Mouse (Mus musculus) liver, adult 2 months (tissue): ENCODE results near the gene Dbh. TPM values are rescaled to one million over a fixed set of nuclear protein-coding genes. Genes with fewer than 3 reads are reported as not detected.

ENCODE experiments used
- DNase-seq: peaks from one replicate; pipeline ENCODE4 v3.0.0-alpha.2; 2011; ENCODE audit warnings: low read depth, low spot score; ENCODE audit errors: extremely low read depth
- H3K27ac ChIP-seq: fragments of 200-500 bp; replicated peaks from 2 replicates; pipeline ENCODE4 v1.5.1; 2012; ENCODE audit warnings: low read depth, mild to moderate bottlenecking, control low read depth, inconsistent platforms, low read length; ENCODE audit not compliant: insufficient read depth
- H3K27me3 ChIP-seq: fragments of 200-500 bp; 2 replicates; pipeline ENCODE4 v1.6.1; 2012; ENCODE audit warnings: mild to moderate bottlenecking, moderate library complexity, low read length, inconsistent platforms; ENCODE audit not compliant: control insufficient read depth, insufficient read depth
- H3K36me3 ChIP-seq: fragments of 200-500 bp; 2 replicates; pipeline ENCODE4 v1.6.1; 2012; ENCODE audit warnings: low read length, inconsistent platforms; ENCODE audit not compliant: control insufficient read depth, insufficient read depth
- H3K4me1 ChIP-seq: fragments of 200-500 bp; 2 replicates; pipeline ENCODE4 v1.6.1; 2011; ENCODE audit warnings: low read length; ENCODE audit not compliant: control insufficient read depth, insufficient read depth
- H3K4me3 ChIP-seq: fragments of 200-500 bp; 2 replicates; pipeline ENCODE4 v1.5.1; 2011; ENCODE audit warnings: low read depth, mild to moderate bottlenecking, control low read depth, low read length, moderate library complexity; ENCODE audit not compliant: insufficient read depth
- H3K79me2 ChIP-seq: fragments of 200-500 bp; 2 replicates; pipeline ENCODE4 v1.6.1; 2012; ENCODE audit warnings: inconsistent platforms, mild to moderate bottlenecking, low read length, moderate library complexity; ENCODE audit not compliant: control insufficient read depth, insufficient read depth
- H3K9ac ChIP-seq: fragments of 200-500 bp; 2 replicates; pipeline ENCODE4 v1.6.1; 2012; ENCODE audit warnings: low read depth, mild to moderate bottlenecking, control low read depth, inconsistent platforms, low read length
- CTCF ChIP-seq: fragments of 200-500 bp; IDR thresholded peaks from 2 replicates; pipeline ENCODE4 v1.5.1; 2011; ENCODE audit warnings: low read depth, low read length, control low read depth
- POLR2A ChIP-seq: fragments of 200-500 bp; IDR thresholded peaks from 2 replicates; pipeline ENCODE4 v1.6.1; 2011; ENCODE audit warnings: low read length, control low read depth; ENCODE audit not compliant: insufficient read depth; ENCODE audit errors: extremely low read depth
- WGBS: fragments of 180-500 bp; shearing (Covaris S2); methylation state at CpG from one replicate; pipeline ENCODE4 v1.1.7; 2018; 5-methylcytosine and 5-hydroxymethylcytosine counted together
- polyA plus RNA-seq: library from polyadenylated mRNA; depleted of rRNA; stranded (reverse); fragments of >200 nt; gene quantifications from 2 replicates; pipeline ENCODE4 v1.2.3, GENCODE M21; 2012; rRNA removed
- total RNA-seq: library from RNA; depleted of rRNA; stranded (reverse); fragments of >200 nt; gene quantifications from 2 replicates; pipeline ENCODE4 v1.2.3, GENCODE M21; 2014; rRNA removed

Dbh gene
- total and polyA plus RNA-seq, 2 experiments, result under 0.01 TPM; not detected in 1

DNA sequence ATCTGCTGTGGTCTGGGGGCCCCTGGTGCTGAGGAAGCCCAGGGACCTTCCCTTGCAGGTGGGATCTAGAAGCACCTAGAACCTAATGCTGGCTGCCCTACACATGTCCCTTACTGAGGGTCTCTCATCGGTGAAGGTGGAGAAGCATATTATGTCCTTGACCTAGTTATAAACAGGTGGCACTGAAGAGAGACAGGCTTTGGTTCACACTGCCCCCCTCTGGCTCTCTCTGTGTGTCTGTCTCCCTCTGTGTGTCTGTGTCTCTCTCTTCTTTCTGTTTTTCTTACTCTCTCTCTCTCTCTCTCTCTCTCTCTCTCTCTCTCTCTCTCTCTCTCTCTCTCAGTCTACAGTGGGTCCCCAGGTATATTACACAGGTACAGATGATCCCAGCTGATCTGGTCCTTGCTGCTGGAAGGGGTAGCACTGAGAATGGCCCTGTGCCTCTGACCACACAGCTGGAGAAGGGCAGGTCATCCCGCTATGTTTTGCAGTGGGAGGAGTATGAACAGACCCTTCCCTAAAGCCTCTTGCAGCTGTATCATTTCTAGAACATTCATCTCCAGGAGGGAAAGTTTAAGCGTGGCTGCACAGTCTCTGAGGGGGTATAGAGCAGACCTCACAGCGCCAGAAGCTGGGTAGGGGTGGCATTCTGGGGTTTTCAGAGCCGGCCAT, 63.9 kb downstream of the Dbh start:
- Histone ChIP-seq H3K27me3 (no peaks in the 10 kb centered on the region), H3K4me1 (no peaks in the 10 kb centered on the region; the same call in 1 of the 2 replicates), H3K27ac (no peak overlapping the region), H3K4me3 (no peak overlapping the region), H3K79me2 (no peaks in the 10 kb centered on the region), H3K9ac (no peak overlapping the region), H3K36me3 (peaks cover 62% of the 10 kb centered on the region)
- no peak for DNase-seq
- TF ChIP-seq CTCF (no peak), POLR2A (no peak)
- WGBS, result 86% methylated on average over 5 of the region's 5 CpGs

DNA sequence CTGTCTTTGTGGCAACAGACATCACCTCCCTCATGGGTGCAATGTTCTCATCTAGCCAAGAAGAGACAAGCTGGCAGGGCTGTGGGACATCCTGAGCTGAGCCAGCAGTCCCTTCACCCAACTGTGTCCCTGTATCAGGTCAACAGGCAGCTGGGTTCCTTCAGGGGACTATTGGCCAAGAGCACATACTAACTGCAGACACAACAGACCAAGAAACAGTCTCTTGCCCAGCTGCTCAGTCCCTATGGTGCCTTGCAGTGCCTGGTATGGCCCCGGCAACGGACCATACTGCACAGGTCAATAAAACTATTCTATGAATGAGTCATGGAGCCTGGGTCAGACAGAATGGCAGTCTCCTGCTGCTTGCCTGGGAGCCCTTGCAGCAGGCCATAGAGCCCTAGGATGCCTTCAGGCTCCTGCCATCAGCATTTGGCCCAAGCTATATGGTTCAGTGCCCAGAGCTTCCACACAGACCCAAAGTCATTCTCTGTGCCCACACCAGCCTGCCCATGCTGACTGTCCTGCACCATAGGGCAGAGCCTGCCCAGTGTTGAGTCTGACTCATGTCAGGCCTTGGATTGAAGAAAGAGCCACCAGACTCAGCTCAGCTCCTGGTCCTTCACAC, 64.6 kb downstream of the Dbh start:
- no peaks in the 10 kb centered on the region; the same call in 1 of the 2 replicates for H3K4me1 ChIP-seq
- peaks cover 63% of the 10 kb centered on the region for H3K36me3 ChIP-seq
- H3K79me2 ChIP-seq, result no peaks in the 10 kb centered on the region
- H3K27me3 ChIP-seq, result no peaks in the 10 kb centered on the region
- H3K4me3 ChIP-seq, result no peak overlapping the region
- H3K27ac ChIP-seq, result no peak overlapping the region
- no peak overlapping the region for H3K9ac ChIP-seq
- 88% methylated on average over 2 of the region's 2 CpGs for WGBS
- DNase-seq, result no peak
- TF ChIP-seq CTCF (no peak), POLR2A (no peak)

DNA sequence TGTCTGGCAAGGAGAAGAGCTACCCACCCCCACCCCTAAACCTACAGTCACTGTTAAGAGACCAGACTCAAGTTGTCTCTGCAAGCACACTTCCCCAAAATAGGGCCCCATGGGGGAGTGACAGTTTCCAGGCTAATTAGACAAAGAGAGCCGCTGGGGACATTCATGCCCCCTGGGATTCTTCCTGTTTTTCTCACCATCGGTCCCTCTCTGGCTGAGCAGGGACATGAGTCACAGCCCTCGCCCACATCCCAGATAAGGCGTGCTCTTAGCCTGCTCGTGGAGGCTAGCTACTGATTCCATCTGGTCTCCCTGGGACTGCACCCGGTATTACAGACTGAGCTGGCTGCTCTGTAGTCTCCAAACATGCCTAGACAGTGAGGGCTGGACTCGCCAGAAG, 67.3 kb downstream of the Dbh start:
- H3K27ac ChIP-seq, result no peak overlapping the region
- WGBS, result 67% methylated on average over 7 of the region's 7 CpGs
- H3K4me3 ChIP-seq, result no peak overlapping the region
- H3K36me3 ChIP-seq, result peaks cover 57% of the 10 kb centered on the region
- DNase-seq, result no peak
- TF ChIP-seq CTCF (no peak), POLR2A (no peak)
- H3K4me1 ChIP-seq, result no peaks in the 10 kb centered on the region; the same call in 1 of the 2 replicates
- H3K9ac ChIP-seq, result no peak overlapping the region
- no peaks in the 10 kb centered on the region for H3K27me3 ChIP-seq
- H3K79me2 ChIP-seq, result no peaks in the 10 kb centered on the region

Other genes with a start within 250 kb of the Dbh start
- 10.0 and 10.3 TPM in 2 replicates for gene Surf2, start 248.9 kb upstream of the Dbh start, total RNA-seq
- gene Surf2, start 248.9 kb upstream of the Dbh start, polyA plus RNA-seq, result 11.6 and 14.5 TPM in 2 replicates
- gene Surf1, start 248.7 kb upstream of the Dbh start, total RNA-seq, result 55.5 and 60.5 TPM in 2 replicates
- gene Surf1, start 248.7 kb upstream of the Dbh start, polyA plus RNA-seq, result 51.7 and 57.2 TPM in 2 replicates
- gene Surf4, start 231.3 kb upstream of the Dbh start, total RNA-seq, result 135 and 193 TPM in 2 replicates
- gene Surf4, start 231.3 kb upstream of the Dbh start, polyA plus RNA-seq, result 318 and 322 TPM in 2 replicates
- 0.09 TPM in 1 of 2 replicates, not detected in the other for gene Stkld1, start 231.2 kb upstream of the Dbh start, total RNA-seq
- gene Stkld1, start 231.2 kb upstream of the Dbh start, polyA plus RNA-seq, result 0.06 and 0.11 TPM in 2 replicates
- gene Rexo4, start 200.8 kb upstream of the Dbh start, total RNA-seq, result 15.2 TPM in 2 replicates
- gene Rexo4, start 200.8 kb upstream of the Dbh start, polyA plus RNA-seq, result 8.3 and 11.8 TPM in 2 replicates
- gene Adamts13, start 191.8 kb upstream of the Dbh start, total RNA-seq, result 5.6 and 8.3 TPM in 2 replicates
- gene Adamts13, start 191.8 kb upstream of the Dbh start, polyA plus RNA-seq, result 5.8 and 11.2 TPM in 2 replicates
- gene Cacfd1, start 155.3 kb upstream of the Dbh start, total RNA-seq, result 17.7 and 21.5 TPM in 2 replicates
- gene Cacfd1, start 155.3 kb upstream of the Dbh start, polyA plus RNA-seq, result 48.1 and 58.0 TPM in 2 replicates
- 0.34 and 0.46 TPM in 2 replicates for gene Slc2a6, start 137.2 kb upstream of the Dbh start, total RNA-seq
- 0.39 and 0.50 TPM in 2 replicates for gene Slc2a6, start 137.2 kb upstream of the Dbh start, polyA plus RNA-seq
- gene Mymk, start 93.1 kb upstream of the Dbh start, total RNA-seq, result not detected in 2 replicates
- gene Mymk, start 93.1 kb upstream of the Dbh start, polyA plus RNA-seq, result not detected in 2 replicates
- gene Adamtsl2, start 85.9 kb upstream of the Dbh start, total RNA-seq, result 3.5 and 4.4 TPM in 2 replicates
- 4.4 and 6.7 TPM in 2 replicates for gene Adamtsl2, start 85.9 kb upstream of the Dbh start, polyA plus RNA-seq
- gene Fam163b, start 22.7 kb upstream of the Dbh start, total RNA-seq, result not detected in 2 replicates
- gene Fam163b, start 22.7 kb upstream of the Dbh start, polyA plus RNA-seq, result not detected in 2 replicates
- 382 and 424 TPM in 2 replicates for gene Sardh, start 83.1 kb downstream of the Dbh start, total RNA-seq
- 768 and 871 TPM in 2 replicates for gene Sardh, start 83.1 kb downstream of the Dbh start, polyA plus RNA-seq